Mouse (Mus musculus) liver, adult 2 months (tissue): ENCODE measurements at regions not wholly inside any gene's neighbourhood (a gene's known extent, or its start where the extent isn't known, plus 50 kb on each side); places are given as distances from the start of the nearest gene placed in this dataset.

Experiments used
- DNase-seq: peaks from one replicate; pipeline ENCODE4 v3.0.0-alpha.2; 2011; ENCODE audit warnings: low read depth, low spot score; ENCODE audit errors: extremely low read depth
- H3K27ac ChIP-seq: fragments of 200-500 bp; replicated peaks from 2 replicates; pipeline ENCODE4 v1.5.1; 2012; ENCODE audit warnings: low read depth, mild to moderate bottlenecking, control low read depth, inconsistent platforms, low read length; ENCODE audit not compliant: insufficient read depth
- H3K27me3 ChIP-seq: fragments of 200-500 bp; 2 replicates; pipeline ENCODE4 v1.6.1; 2012; ENCODE audit warnings: mild to moderate bottlenecking, moderate library complexity, low read length, inconsistent platforms; ENCODE audit not compliant: control insufficient read depth, insufficient read depth
- H3K36me3 ChIP-seq: fragments of 200-500 bp; 2 replicates; pipeline ENCODE4 v1.6.1; 2012; ENCODE audit warnings: low read length, inconsistent platforms; ENCODE audit not compliant: control insufficient read depth, insufficient read depth
- H3K4me1 ChIP-seq: fragments of 200-500 bp; 2 replicates; pipeline ENCODE4 v1.6.1; 2011; ENCODE audit warnings: low read length; ENCODE audit not compliant: control insufficient read depth, insufficient read depth
- H3K4me3 ChIP-seq: fragments of 200-500 bp; 2 replicates; pipeline ENCODE4 v1.5.1; 2011; ENCODE audit warnings: low read depth, mild to moderate bottlenecking, control low read depth, low read length, moderate library complexity; ENCODE audit not compliant: insufficient read depth
- H3K79me2 ChIP-seq: fragments of 200-500 bp; 2 replicates; pipeline ENCODE4 v1.6.1; 2012; ENCODE audit warnings: inconsistent platforms, mild to moderate bottlenecking, low read length, moderate library complexity; ENCODE audit not compliant: control insufficient read depth, insufficient read depth
- H3K9ac ChIP-seq: fragments of 200-500 bp; 2 replicates; pipeline ENCODE4 v1.6.1; 2012; ENCODE audit warnings: low read depth, mild to moderate bottlenecking, control low read depth, inconsistent platforms, low read length
- CTCF ChIP-seq: fragments of 200-500 bp; IDR thresholded peaks from 2 replicates; pipeline ENCODE4 v1.5.1; 2011; ENCODE audit warnings: low read depth, low read length, control low read depth
- POLR2A ChIP-seq: fragments of 200-500 bp; IDR thresholded peaks from 2 replicates; pipeline ENCODE4 v1.6.1; 2011; ENCODE audit warnings: low read length, control low read depth; ENCODE audit not compliant: insufficient read depth; ENCODE audit errors: extremely low read depth
- WGBS: fragments of 180-500 bp; shearing (Covaris S2); methylation state at CpG from one replicate; pipeline ENCODE4 v1.1.7; 2018; 5-methylcytosine and 5-hydroxymethylcytosine counted together

DNA sequence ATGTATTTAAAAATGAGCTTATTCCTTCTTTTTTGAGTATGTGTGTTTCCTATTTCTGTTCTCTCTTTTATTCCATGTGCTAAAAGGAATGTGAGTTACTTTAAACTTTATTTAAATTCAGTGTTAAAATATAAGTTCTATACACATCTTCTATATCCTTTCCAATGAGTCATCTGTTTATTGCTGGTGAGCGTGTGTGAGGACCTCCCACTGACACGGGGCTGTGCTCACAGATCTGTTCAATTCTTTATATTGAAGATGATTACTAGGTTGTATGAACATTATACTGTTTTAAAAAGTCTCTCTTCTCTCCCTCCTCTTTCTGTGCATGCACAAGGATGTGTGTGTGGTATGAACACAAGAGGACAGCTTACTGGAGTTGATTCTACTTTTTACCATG lies 55.3 kb upstream of the Dnajc19 start:
- TF ChIP-seq CTCF (no peak), POLR2A (no peak)
- Histone ChIP-seq H3K9ac (no peak overlapping the region), H3K27me3 (no peaks in the 10 kb centered on the region; the same call in 1 of the 2 replicates), H3K27ac (no peak overlapping the region), H3K79me2 (no peaks in the 10 kb centered on the region), H3K4me3 (no peak overlapping the region), H3K4me1 (no peaks in the 10 kb centered on the region), H3K36me3 (no peaks in the 10 kb centered on the region)
- WGBS: 78% methylated on average over 2 of the region's 2 CpGs
- no peak for DNase-seq
